Mouse (Mus musculus): ENCODE results near the gene Nxt1. TPM values are rescaled to one million over a fixed set of nuclear protein-coding genes. Genes with fewer than 3 reads are reported as not detected.
A peak's percentile ranks its signal among the peaks of the same experiment; 100 is the strongest.

The Nxt1 gene
- 80.3 and 88.7 TPM in 2 replicates for polyA plus RNA-seq (2015; fragmentation: Nextera tagmentation; extraction: Ambion mirVana)

DNA sequence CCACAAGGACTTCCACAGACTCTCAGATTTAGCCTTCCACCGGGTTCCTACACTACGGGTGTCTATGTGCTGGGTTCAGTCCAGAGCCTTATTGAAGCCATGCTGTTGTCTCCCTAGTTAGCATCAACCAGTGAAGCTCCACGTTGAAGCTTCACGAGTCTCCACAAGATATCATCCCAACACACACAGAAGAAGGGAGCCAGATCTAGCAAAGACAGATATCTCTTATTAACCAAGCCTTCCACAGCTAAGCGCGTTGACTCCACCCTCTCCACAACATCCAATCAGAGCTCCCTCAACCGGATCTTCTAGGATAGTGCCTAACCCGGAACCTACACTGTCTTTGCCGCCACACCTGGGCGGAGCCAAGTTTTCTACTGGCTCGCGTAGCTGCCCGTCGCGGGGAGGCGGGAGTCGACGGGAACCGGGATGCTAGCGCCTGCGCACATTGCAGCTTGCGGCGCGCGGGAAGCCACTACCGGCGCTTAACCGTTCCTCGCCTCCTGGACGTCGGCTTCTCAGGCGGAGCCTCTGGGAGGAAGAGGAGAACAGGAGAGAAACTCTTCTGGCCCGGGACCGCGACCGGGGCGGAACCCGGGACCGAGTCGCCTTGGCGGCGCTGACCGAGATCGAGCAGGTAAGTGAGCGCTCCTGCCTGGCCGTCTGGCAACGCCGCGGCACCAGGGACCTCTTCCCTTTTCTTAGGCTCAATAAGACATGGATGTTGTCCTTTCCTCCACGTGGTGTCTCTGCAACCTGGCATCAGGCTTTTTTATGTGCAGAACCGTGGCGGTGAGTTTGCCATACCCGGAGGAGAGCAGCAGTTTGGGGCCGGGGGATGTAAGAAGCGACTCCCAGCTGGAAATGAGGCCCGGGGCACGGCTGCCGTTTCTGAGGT lies at the start of gene Nxt1:
Nxt1 (plus strand) TSS at position 403 of the 898 bp plus-strand sequence.
- Histone ChIP-seq H3K27me3 (ENCODE audit: control insufficient read depth, insufficient read depth, low read depth, low read length) (no peaks in the 10 kb centered on the region), H3K36me3 (ENCODE audit: control insufficient read depth, insufficient read depth, low read length) (peaks cover 11% of the 10 kb centered on the region), H3K4me2 (ENCODE audit: low read depth, low read length) (peak within 1 kb of the TSS; percentile 87), H3K9ac (ENCODE audit: low read length) (peak within 1 kb of the TSS; percentile 91), H3K9me3 (ENCODE audit: control insufficient read depth, low read length) (no peaks in the 10 kb centered on the region), H3K4me3 (ENCODE audit: low read length) (peak within 1 kb of the TSS; percentile 79), H3K27ac (ENCODE audit: low read length) (peak within 1 kb of the TSS; percentile 73), H3K4me1 (replicated peaks; ENCODE audit: control insufficient read depth, insufficient read depth, low read length) (peaks cover 10% of the 10 kb centered on the region)
- under 1% methylated on average over 58 of the region's 58 CpGs for WGBS
- peak; percentile 100 for ATAC-seq (ENCODE audit: low read depth)

DNA sequence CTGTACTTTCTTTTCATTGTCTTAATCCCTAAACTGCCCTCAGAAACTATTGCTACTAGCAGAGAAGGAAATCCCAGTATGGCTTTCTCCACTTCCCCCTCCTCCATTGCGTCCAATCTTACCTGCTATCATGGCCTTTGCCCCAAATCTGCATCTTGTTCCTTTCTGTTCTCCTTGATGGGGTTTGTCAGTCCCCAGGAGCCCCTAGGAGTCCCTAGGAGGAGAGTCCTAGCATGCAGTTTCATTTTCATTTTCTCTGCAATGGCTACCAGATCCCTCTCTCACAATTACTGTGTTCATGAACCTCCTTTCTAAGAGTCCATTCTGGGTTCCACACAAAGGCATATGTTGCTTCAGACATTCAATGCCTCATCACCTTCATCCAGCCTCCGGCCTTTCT lies 49.3 kb upstream of the Nxt1 start:
- no peaks in the 10 kb centered on the region for H3K27me3 ChIP-seq (ENCODE audit: control insufficient read depth, insufficient read depth, low read depth, low read length)
- H3K4me2 ChIP-seq (ENCODE audit: low read depth, low read length): no peak overlapping the region
- H3K27ac ChIP-seq (ENCODE audit: low read length): no peak overlapping the region
- no peaks in the 10 kb centered on the region for H3K9me3 ChIP-seq (ENCODE audit: control insufficient read depth, low read length)
- ATAC-seq (ENCODE audit: low read depth): no peak
- no peaks in the 10 kb centered on the region for H3K4me1 ChIP-seq (replicated peaks; ENCODE audit: control insufficient read depth, insufficient read depth, low read length)
- WGBS: 88% methylated on average over 2 of the region's 2 CpGs
- H3K4me3 ChIP-seq (ENCODE audit: low read length): no peak overlapping the region
- H3K36me3 ChIP-seq (ENCODE audit: control insufficient read depth, insufficient read depth, low read length): no peaks in the 10 kb centered on the region
- no peak overlapping the region for H3K9ac ChIP-seq (ENCODE audit: low read length)

DNA sequence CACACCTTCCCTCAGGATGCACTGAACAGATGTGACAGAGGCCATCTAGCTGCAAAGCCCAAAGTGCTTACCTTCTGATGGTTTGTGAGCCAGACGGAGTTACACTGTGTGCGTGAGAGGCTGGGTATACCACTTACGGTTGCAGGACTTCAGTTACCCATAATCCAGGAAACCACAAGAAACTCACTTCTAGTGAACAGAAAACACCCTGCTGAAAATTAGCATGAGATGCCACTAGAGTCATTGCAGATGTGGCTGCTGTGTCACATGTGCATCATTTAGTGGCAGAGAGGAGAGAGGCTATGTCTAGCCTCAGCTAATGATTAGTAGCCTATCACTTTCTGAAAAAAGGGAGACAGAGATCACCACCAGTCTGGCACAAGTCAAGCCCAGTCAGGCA lies 47.9 kb upstream of the Nxt1 start:
- H3K27me3 ChIP-seq (ENCODE audit: control insufficient read depth, insufficient read depth, low read depth, low read length): no peaks in the 10 kb centered on the region
- 87% methylated on average over 3 of the region's 3 CpGs for WGBS
- H3K4me3 ChIP-seq (ENCODE audit: low read length): no peak overlapping the region
- H3K27ac ChIP-seq (ENCODE audit: low read length): no peak overlapping the region
- H3K36me3 ChIP-seq (ENCODE audit: control insufficient read depth, insufficient read depth, low read length): no peaks in the 10 kb centered on the region
- no peak overlapping the region for H3K9ac ChIP-seq (ENCODE audit: low read length)
- no peaks in the 10 kb centered on the region for H3K4me1 ChIP-seq (replicated peaks; ENCODE audit: control insufficient read depth, insufficient read depth, low read length)
- no peak for ATAC-seq (ENCODE audit: low read depth)
- no peaks in the 10 kb centered on the region for H3K9me3 ChIP-seq (ENCODE audit: control insufficient read depth, low read length)
- no peak overlapping the region for H3K4me2 ChIP-seq (ENCODE audit: low read depth, low read length)

DNA sequence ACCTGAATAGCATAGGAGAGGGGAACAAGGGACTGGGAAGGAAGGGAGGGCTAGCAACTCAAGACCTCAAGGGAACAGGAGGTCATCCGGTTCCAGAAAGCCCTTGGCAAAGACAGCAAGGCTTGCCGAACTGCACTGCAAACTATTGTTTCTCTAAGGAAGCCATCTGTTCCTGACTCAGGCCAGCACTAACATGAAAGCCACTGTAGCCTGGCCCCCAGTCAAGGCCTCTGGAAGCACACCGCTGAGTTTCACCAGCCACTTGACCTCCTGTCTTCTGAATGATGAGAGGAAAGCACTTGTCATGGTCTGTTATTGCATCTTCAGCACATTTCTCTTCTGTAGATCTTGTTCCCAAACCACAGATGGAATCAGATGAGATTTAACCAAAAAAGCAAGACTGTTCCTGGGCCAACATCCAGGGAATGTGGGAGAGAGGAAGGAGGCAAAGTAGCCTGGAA lies 45.4 kb upstream of the Nxt1 start:
- H3K9me3 ChIP-seq (ENCODE audit: control insufficient read depth, low read length): no peaks in the 10 kb centered on the region

DNA sequence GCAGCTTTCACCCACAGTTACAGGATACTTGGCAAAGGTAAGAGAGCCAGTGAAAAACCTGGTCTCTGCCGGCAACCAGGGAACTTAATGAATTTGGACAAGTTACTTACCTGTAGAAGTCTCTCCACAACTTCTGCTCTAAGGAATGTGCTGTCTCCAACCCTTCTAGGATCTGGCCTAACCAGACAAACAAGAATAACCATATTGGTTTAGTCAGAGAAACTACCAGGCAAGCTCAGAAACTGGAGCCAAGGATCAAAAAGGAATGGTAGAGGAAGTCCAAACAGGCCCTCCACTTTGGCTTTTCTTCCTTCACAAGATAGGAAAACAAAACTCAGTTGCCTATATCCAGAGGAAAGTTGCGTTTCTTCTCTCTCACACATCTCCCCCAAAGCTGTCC lies 41.4 kb upstream of the Nxt1 start:
- 67% methylated on average over 2 of the region's 2 CpGs for WGBS
- no peak overlapping the region for H3K27ac ChIP-seq (ENCODE audit: low read length)

More for the DNA sequence above, 45.4 kb upstream of the Nxt1 start:
- WGBS: 30% methylated on average over 3 of the region's 3 CpGs
- no peak overlapping the region for H3K27ac ChIP-seq (ENCODE audit: low read length)
- H3K4me1 ChIP-seq (replicated peaks; ENCODE audit: control insufficient read depth, insufficient read depth, low read length): no peaks in the 10 kb centered on the region
- H3K9ac ChIP-seq (ENCODE audit: low read length): no peak overlapping the region
- no peaks in the 10 kb centered on the region for H3K27me3 ChIP-seq (ENCODE audit: control insufficient read depth, insufficient read depth, low read depth, low read length)
- H3K4me2 ChIP-seq (ENCODE audit: low read depth, low read length): no peak overlapping the region
- ATAC-seq (ENCODE audit: low read depth): no peak
- H3K4me3 ChIP-seq (ENCODE audit: low read length): no peak overlapping the region
- no peaks in the 10 kb centered on the region for H3K36me3 ChIP-seq (ENCODE audit: control insufficient read depth, insufficient read depth, low read length)

DNA sequence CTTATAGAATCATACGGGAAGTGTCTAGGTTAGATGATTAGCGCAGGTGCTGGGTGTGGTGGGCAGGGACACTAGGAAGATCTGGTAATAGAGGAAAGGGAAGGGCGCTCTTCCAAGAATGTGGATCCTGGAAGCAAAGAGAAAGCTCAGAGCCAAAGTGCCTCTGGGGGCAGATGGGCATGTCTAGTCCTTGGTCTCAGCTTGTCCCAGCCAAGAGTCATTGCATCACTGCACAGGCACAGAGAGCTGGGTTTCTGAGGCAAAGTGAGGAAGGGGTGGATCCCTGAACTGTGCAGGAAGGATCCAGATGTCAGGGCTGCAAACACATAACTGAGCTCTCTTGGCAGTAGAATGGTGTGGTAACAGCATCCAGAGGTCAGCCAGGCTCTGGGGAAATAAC lies 40.8 kb upstream of the Nxt1 start:
- H3K36me3 ChIP-seq (ENCODE audit: control insufficient read depth, insufficient read depth, low read length): no peaks in the 10 kb centered on the region
- H3K4me2 ChIP-seq (ENCODE audit: low read depth, low read length): no peak overlapping the region
- H3K9ac ChIP-seq (ENCODE audit: low read length): no peak overlapping the region
- H3K27me3 ChIP-seq (ENCODE audit: control insufficient read depth, insufficient read depth, low read depth, low read length): no peaks in the 10 kb centered on the region
- H3K4me1 ChIP-seq (replicated peaks; ENCODE audit: control insufficient read depth, insufficient read depth, low read length): no peaks in the 10 kb centered on the region
- H3K4me3 ChIP-seq (ENCODE audit: low read length): no peak overlapping the region
- no peak for ATAC-seq (ENCODE audit: low read depth)
- 74% methylated on average over 3 of the region's 3 CpGs for WGBS
- no peaks in the 10 kb centered on the region for H3K9me3 ChIP-seq (ENCODE audit: control insufficient read depth, low read length)
- no peak overlapping the region for H3K27ac ChIP-seq (ENCODE audit: low read length)

More for the DNA sequence above, 41.4 kb upstream of the Nxt1 start:
- H3K9ac ChIP-seq (ENCODE audit: low read length): no peak overlapping the region
- no peak overlapping the region for H3K4me2 ChIP-seq (ENCODE audit: low read depth, low read length)
- H3K27me3 ChIP-seq (ENCODE audit: control insufficient read depth, insufficient read depth, low read depth, low read length): no peaks in the 10 kb centered on the region
- no peaks in the 10 kb centered on the region for H3K36me3 ChIP-seq (ENCODE audit: control insufficient read depth, insufficient read depth, low read length)
- ATAC-seq (ENCODE audit: low read depth): no peak
- H3K4me1 ChIP-seq (replicated peaks; ENCODE audit: control insufficient read depth, insufficient read depth, low read length): no peaks in the 10 kb centered on the region
- no peak overlapping the region for H3K4me3 ChIP-seq (ENCODE audit: low read length)
- H3K9me3 ChIP-seq (ENCODE audit: control insufficient read depth, low read length): no peaks in the 10 kb centered on the region

DNA sequence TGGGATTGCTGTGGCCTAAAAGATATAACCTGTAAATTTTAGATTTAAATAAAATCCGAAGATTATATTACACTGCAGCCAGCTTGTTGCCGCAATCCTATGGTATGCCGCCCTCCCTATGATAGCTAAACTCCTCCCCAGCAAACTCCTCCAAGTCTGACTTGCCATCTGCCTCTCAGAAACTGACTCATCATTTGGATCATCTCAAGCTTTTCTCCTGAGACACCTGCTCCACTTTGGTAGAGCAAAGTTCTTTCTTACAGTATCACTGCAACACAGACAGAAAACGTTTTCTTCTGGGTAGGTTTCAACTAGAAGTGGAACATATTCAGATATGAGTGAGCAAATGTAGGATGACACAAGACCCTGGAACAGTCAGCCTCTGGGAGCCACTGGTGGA lies 37.9 kb upstream of the Nxt1 start:
- Histone ChIP-seq H3K9me3 (ENCODE audit: control insufficient read depth, low read length) (no peaks in the 10 kb centered on the region), H3K27ac (ENCODE audit: low read length) (no peak overlapping the region), H3K36me3 (ENCODE audit: control insufficient read depth, insufficient read depth, low read length) (no peaks in the 10 kb centered on the region), H3K9ac (ENCODE audit: low read length) (no peak overlapping the region), H3K4me1 (replicated peaks; ENCODE audit: control insufficient read depth, insufficient read depth, low read length) (no peaks in the 10 kb centered on the region), H3K4me2 (ENCODE audit: low read depth, low read length) (no peak overlapping the region), H3K4me3 (ENCODE audit: low read length) (no peak overlapping the region), H3K27me3 (ENCODE audit: control insufficient read depth, insufficient read depth, low read depth, low read length) (no peaks in the 10 kb centered on the region)
- WGBS: 82% methylated on average over 4 of the region's 4 CpGs
- no peak for ATAC-seq (ENCODE audit: low read depth)

DNA sequence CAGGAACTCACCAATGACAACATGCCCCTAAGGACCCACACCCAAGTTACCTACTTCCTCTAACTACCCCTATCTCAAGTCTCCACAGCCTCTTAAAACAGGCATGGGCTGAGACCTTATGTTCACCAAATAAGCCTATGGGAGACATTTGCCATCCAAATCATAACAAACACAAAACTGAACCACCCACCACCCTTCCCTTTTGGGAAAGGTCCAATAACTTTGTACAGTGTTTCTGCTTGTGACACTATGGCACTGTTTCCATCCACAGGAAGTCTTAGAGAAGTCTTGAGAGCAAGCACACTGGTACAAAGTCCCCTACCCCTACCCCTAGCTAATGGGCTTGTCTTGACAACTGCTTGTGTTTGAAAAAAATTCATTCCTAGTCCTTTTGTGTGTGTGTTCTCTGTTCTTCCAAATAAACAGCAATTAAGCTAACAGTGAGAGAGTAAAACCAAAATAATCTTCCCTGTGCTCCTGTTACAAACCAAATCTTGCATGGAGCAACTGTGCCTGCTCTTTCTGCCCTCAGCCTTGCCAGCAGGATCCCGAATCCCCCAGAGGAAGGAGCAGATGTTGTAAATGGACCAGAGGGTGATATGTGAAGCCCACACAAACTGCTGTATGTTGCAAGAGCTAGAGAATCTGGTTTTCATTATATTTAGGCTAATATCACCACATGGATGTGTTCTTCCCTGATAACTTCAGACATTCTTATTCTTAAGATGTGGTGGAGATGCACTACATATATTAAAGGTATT lies 29.6 kb upstream of the Nxt1 start:
- Histone ChIP-seq H3K4me2 (ENCODE audit: low read depth, low read length) (no peak overlapping the region), H3K9me3 (ENCODE audit: control insufficient read depth, low read length) (no peaks in the 10 kb centered on the region), H3K9ac (ENCODE audit: low read length) (no peak overlapping the region), H3K27ac (ENCODE audit: low read length) (no peak overlapping the region), H3K4me3 (ENCODE audit: low read length) (no peak overlapping the region), H3K27me3 (ENCODE audit: control insufficient read depth, insufficient read depth, low read depth, low read length) (no peaks in the 10 kb centered on the region), H3K4me1 (replicated peaks; ENCODE audit: control insufficient read depth, insufficient read depth, low read length) (no peaks in the 10 kb centered on the region), H3K36me3 (ENCODE audit: control insufficient read depth, insufficient read depth, low read length) (no peaks in the 10 kb centered on the region)
- 36% methylated on average over 1 of the region's 1 CpGs for WGBS
- no peak for ATAC-seq (ENCODE audit: low read depth)

DNA sequence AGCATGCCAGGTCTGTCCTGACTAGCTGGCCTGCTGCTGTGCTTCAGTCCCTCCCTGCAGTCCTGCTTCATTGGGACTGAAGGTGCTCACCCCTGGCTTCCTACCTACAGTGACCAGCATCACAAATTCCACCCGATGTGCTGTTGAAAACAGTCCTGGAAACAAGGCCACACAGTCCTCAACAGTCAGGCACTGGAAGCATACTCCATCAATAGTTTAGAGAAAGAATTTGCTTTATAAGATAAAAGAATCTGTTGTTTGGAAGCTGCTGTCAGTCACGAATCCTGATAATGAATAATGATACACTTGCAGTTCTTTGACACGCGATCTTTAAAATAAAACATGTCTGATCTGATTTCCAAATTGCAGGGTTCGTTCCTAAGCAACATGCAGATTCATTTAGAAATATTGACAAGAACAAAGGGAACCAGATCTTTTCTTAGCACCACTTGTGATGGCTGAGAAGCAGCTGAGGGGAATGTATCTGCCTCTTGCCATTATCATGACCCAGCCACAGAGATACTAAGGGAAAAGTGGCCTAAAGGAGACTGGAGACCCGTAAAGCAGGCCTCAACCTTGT lies 27.9 kb upstream of the Nxt1 start:
- Histone ChIP-seq H3K4me1 (replicated peaks; ENCODE audit: control insufficient read depth, insufficient read depth, low read length) (no peaks in the 10 kb centered on the region), H3K9ac (ENCODE audit: low read length) (no peak overlapping the region), H3K27me3 (ENCODE audit: control insufficient read depth, insufficient read depth, low read depth, low read length) (no peaks in the 10 kb centered on the region), H3K36me3 (ENCODE audit: control insufficient read depth, insufficient read depth, low read length) (no peaks in the 10 kb centered on the region), H3K4me3 (ENCODE audit: low read length) (no peak overlapping the region), H3K9me3 (ENCODE audit: control insufficient read depth, low read length) (no peaks in the 10 kb centered on the region), H3K4me2 (ENCODE audit: low read depth, low read length) (no peak overlapping the region), H3K27ac (ENCODE audit: low read length) (no peak overlapping the region)
- WGBS: 76% methylated on average over 6 of the region's 6 CpGs
- no peak for ATAC-seq (ENCODE audit: low read depth)

All from lung, embryonic 16.5 days (tissue).